Mouse (Mus musculus) erythroblast, embryonic 14.5 days (primary cell): Measurements from ENCODE around the gene Macrod2.

Experiments
- GATA1 ChIP-seq: IDR thresholded peaks from 2 replicates; pipeline ENCODE4 v1.6.1; 2012; ENCODE audit warnings: low read length, inconsistent platforms, mixed read lengths
- TAL1 ChIP-seq: IDR thresholded peaks from 3 replicates; pipeline ENCODE4 v1.6.1; 2012; ENCODE audit warnings: low read length, inconsistent platforms, mixed read lengths

- no peak for TF ChIP-seq TAL1
- no peak for TF ChIP-seq GATA1
Observed at GRCm38 (mm10) chr2:140667261-140668047, 272.3 kb downstream of the Macrod2 start.
